Mouse (Mus musculus): ENCODE results near the gene Gpr61. TPM values are rescaled to one million over a fixed set of nuclear protein-coding genes. Genes with fewer than 3 reads are reported as not detected.
A peak's percentile ranks its signal among the peaks of the same experiment; 100 is the strongest.

Gpr61 gene
- polyA plus RNA-seq, 1 experiment from 2014 or later: 0.10 TPM

DNA sequence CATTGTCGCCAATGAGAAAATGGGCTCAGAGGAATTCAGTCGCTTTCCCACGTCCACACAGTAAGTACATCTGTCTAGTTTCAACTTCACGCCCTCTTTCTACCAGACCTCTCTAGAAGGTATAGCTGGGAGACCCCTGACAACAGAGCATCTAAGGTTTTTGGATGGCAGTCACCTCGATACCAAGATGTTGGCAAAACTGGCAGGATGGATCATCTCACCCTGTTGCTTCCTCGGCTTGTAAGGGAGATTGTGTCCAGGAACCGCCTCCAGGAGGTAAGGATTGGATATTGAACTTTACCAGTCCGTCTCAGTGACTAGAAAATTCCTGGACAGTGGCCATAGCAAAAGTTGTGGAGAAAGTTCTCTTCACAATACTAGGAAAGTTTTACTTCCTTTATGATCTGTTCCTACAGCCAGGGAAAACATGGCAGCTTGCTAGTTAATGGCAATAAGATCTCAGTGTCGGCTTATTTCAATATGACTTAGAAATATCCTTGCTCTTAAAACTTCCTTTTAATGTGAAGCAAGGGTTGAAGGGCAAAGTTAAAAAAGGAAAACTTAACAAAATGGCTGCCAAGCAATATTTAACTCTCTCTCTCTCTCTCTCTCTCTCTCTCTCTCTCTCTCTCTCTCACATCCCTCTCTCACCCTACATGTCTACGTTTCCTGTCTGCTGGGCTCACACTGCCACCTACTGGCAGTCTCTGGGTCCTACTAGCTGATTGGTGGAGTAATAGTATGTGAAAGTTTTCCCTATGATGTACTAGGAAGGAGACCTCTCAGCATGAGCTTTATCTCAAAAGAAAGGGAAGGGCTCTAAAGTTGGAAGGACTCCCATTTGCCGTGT lies 7.1 kb downstream of the Gpr61 start:
- Histone ChIP-seq H3K9ac (replicated peaks) (no peak overlapping the region), H3K4me2 (no peak overlapping the region), H3K9me3 (no peaks in the 10 kb centered on the region), H3K27ac (no peak overlapping the region), H3K36me3 (no peaks in the 10 kb centered on the region), H3K27me3 (no peaks in the 10 kb centered on the region), H3K4me1 (replicated peaks) (peaks cover 14% of the 10 kb centered on the region), H3K4me3 (replicated peaks) (no peak overlapping the region)
- 70% methylated on average over 11 of the region's 11 CpGs for WGBS
- ATAC-seq (ENCODE audit: insufficient number of reproducible peaks, insufficient read depth, low FRiP score, low TSS enrichment, low read depth): peak; percentile 53; the same call in 1 of the 2 replicates

DNA sequence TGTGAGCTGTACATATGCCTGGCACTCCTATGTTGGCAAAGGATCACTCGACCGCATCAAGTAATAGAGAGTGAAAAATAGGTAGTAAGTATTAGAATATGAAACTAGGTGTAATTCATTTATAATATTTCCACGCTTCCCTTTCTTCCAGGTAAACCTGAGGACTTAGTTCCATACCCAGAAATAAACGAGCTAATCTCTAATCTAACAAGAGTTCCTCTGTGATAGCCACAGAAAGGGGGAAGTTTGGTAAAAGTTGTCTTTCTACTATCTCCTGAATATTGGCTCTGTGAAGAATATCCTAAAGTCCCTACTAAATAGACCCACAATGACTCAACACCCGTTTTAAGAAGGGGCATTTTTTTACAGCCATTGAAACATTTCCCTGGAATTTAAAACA lies 8.0 kb downstream of the Gpr61 start:
- Histone ChIP-seq H3K27ac (0 out of 2 replicates have a peak overlapping the region, but pooled peaks have one; percentile 93), H3K9me3 (no peaks in the 10 kb centered on the region), H3K27me3 (no peaks in the 10 kb centered on the region), H3K36me3 (no peaks in the 10 kb centered on the region), H3K9ac (replicated peaks) (peak overlapping the region; percentile 89), H3K4me1 (replicated peaks) (peaks cover 14% of the 10 kb centered on the region), H3K4me2 (peak overlapping the region; percentile 67), H3K4me3 (replicated peaks) (peak overlapping the region; percentile 80)
- WGBS: 56% methylated on average over 5 of the region's 5 CpGs
- ATAC-seq (ENCODE audit: insufficient number of reproducible peaks, insufficient read depth, low FRiP score, low TSS enrichment, low read depth): no peak

- peak; percentile 89 for ATAC-seq (ENCODE audit: insufficient number of reproducible peaks, insufficient read depth, low FRiP score, low TSS enrichment, low read depth)
- peak within 1 kb of the TSS; percentile 80 for H3K4me3 ChIP-seq (replicated peaks)
- no peaks in the 10 kb centered on the region for H3K9me3 ChIP-seq
- H3K4me1 ChIP-seq (replicated peaks): peaks cover 14% of the 10 kb centered on the region
- H3K36me3 ChIP-seq: 0 out of 2 replicates have a peak, but pooled peaks cover 2% of the 10 kb centered on the region
- no peaks in the 10 kb centered on the region for H3K27me3 ChIP-seq
- peak within 1 kb of the TSS; percentile 89 for H3K9ac ChIP-seq (replicated peaks)
- under 1% methylated on average over 63 of the region's 63 CpGs for WGBS
- H3K4me2 ChIP-seq: peak within 1 kb of the TSS; percentile 67
- H3K27ac ChIP-seq: peak within 1 kb of the TSS; percentile 93
Measured at GRCm38 (mm10) chr3:108145534-108146445, 8.9 kb downstream of the Gpr61 start, which contains the start of gene Gnai3. Gene Gnai3, minus strand, starts transcription at chr3:108146146.

DNA sequence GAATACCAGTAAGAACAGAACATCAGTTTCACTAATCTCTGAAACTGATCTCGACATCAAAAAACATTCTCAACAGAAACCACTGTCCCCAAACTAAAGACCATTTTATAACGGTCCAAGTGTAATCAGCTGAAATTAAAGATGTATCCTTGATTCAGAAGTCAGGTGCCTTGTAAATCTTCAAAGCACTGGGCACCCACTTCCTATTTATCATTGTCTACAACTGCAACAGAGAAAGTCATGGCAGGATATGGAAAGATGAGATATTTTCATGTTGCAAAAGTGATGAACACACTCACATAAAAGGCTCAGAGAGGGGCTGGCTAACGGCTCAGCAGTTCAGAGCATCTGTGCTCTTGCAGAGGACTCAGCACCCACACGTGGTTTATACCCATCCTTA lies 13.9 kb downstream of the Gpr61 start:
- Histone ChIP-seq H3K36me3 (peaks cover 26% of the 10 kb centered on the region), H3K9ac (replicated peaks) (no peak overlapping the region), H3K27me3 (no peaks in the 10 kb centered on the region), H3K4me2 (no peak overlapping the region), H3K4me3 (replicated peaks) (no peak overlapping the region), H3K9me3 (no peaks in the 10 kb centered on the region), H3K27ac (no peak overlapping the region), H3K4me1 (replicated peaks) (peaks cover 9% of the 10 kb centered on the region)
- 86% methylated on average over 4 of the region's 4 CpGs for WGBS
- ATAC-seq (ENCODE audit: insufficient number of reproducible peaks, insufficient read depth, low FRiP score, low TSS enrichment, low read depth): no peak

DNA sequence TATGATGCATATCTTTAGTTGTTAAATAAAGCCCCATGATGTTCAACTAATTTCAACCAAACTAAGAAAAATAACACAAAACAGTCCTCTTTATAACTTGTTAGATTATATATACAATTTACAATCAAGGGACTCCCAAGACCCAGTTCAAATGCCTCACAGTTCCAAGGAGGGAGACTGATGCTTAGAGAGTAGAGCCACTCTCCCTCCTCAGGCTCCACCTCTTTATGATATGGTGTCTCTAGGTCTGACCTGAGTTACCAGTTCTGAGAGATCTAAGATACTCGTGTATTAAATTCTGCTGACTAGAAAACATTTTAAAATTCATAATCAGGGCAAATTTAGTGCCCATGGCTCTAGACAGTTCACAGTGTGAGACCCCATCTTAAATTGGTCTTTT lies 15.6 kb downstream of the Gpr61 start:
- no peak overlapping the region for H3K9ac ChIP-seq (replicated peaks)
- H3K9me3 ChIP-seq: no peaks in the 10 kb centered on the region
- no peak overlapping the region for H3K4me2 ChIP-seq
- H3K36me3 ChIP-seq: peaks cover 26% of the 10 kb centered on the region
- no peak overlapping the region for H3K4me3 ChIP-seq (replicated peaks)
- no peak for ATAC-seq (ENCODE audit: insufficient number of reproducible peaks, insufficient read depth, low FRiP score, low TSS enrichment, low read depth)
- H3K4me1 ChIP-seq (replicated peaks): no peaks in the 10 kb centered on the region; the same call in 1 of the 2 replicates
- H3K27ac ChIP-seq: no peak overlapping the region
- H3K27me3 ChIP-seq: no peaks in the 10 kb centered on the region
- WGBS: 82% methylated on average over 1 of the region's 1 CpGs

DNA sequence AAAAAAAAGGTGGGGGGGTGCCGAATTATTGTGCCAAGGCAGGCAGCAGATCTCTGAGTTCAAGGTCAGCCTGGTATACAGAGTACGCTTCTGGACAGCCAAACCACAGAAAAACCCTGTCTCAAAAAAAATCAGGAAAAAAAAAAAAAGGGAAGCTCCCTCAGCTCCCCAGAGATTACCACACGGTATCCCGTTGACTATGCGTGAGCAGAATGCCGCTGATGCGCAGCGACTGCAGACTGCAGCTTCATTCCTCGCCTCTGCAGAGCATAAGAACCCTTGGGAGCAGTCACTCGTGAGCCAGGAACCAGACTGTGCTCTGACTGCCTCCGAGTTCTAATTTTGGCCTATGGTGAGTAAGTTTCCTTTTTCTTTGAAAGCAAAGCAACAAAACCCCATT lies 20.0 kb downstream of the Gpr61 start:
- no peak overlapping the region for H3K9ac ChIP-seq (replicated peaks)
- H3K36me3 ChIP-seq: peaks cover 13% of the 10 kb centered on the region
- no peak for ATAC-seq (ENCODE audit: insufficient number of reproducible peaks, insufficient read depth, low FRiP score, low TSS enrichment, low read depth)
- H3K4me1 ChIP-seq (replicated peaks): 0 out of 2 replicates have a peak, but pooled peaks cover 1% of the 10 kb centered on the region
- H3K4me3 ChIP-seq (replicated peaks): no peak overlapping the region
- H3K9me3 ChIP-seq: no peaks in the 10 kb centered on the region
- H3K4me2 ChIP-seq: no peak overlapping the region
- WGBS: 87% methylated on average over 11 of the region's 11 CpGs
- H3K27me3 ChIP-seq: no peaks in the 10 kb centered on the region
- H3K27ac ChIP-seq: no peak overlapping the region

DNA sequence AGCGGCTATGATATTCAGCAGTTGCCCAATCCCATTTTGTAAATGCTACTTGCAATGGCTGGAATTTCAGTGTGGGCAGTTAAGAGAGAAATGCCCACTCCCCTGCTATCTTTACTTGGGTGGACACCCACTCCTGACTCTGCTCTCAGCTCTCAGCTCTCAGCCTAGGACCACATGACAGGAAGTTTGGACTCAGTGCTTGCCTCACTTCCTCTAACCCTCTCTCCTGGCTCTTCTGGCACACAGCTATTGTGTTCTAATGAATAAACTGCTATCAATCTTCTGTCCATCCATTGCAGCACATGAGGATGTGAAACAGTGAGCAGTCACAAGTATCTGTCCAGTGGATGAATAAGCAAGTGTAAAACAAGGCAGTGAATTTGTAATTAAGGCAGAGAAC lies 22.2 kb downstream of the Gpr61 start:
- peaks cover 18% of the 10 kb centered on the region for H3K4me1 ChIP-seq (replicated peaks)
- H3K9me3 ChIP-seq: no peaks in the 10 kb centered on the region
- H3K4me2 ChIP-seq: no peak overlapping the region
- 88% methylated on average over 1 of the region's 1 CpGs for WGBS
- no peak overlapping the region for H3K9ac ChIP-seq (replicated peaks)
- no peak overlapping the region for H3K4me3 ChIP-seq (replicated peaks)
- H3K27ac ChIP-seq: no peak overlapping the region
- H3K36me3 ChIP-seq: peaks cover 7% of the 10 kb centered on the region
- no peak for ATAC-seq (ENCODE audit: insufficient number of reproducible peaks, insufficient read depth, low FRiP score, low TSS enrichment, low read depth)
- no peaks in the 10 kb centered on the region for H3K27me3 ChIP-seq

DNA sequence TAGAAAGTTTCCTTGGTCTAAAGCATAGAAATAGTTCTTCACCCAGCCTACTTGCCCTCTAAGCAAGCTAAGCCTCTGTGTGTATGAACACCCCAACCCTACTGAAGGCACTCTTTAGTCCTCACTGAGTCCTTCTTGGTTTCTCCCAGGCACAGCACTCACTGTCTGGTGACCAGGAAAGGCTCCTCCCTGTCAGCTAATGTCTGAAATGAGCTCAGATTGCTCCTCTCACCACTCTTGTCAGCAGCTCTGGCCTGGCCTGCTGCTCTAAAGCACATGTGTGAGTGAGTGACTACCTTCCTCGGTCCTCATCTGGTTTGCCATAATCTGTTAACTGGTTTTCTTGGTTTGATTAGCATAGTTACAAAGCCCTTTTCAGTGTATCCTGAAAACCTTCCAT lies 22.9 kb downstream of the Gpr61 start:
- ATAC-seq (ENCODE audit: insufficient number of reproducible peaks, insufficient read depth, low FRiP score, low TSS enrichment, low read depth): no peak
- H3K36me3 ChIP-seq: peaks cover 2% of the 10 kb centered on the region
- WGBS: 81% methylated on average over 1 of the region's 1 CpGs
- no peak overlapping the region for H3K4me2 ChIP-seq
- no peak overlapping the region for H3K4me3 ChIP-seq (replicated peaks)
- no peak overlapping the region for H3K9ac ChIP-seq (replicated peaks)
- peaks cover 18% of the 10 kb centered on the region for H3K4me1 ChIP-seq (replicated peaks)
- H3K27ac ChIP-seq: no peak overlapping the region
- H3K27me3 ChIP-seq: no peaks in the 10 kb centered on the region
- H3K9me3 ChIP-seq: no peaks in the 10 kb centered on the region

- Histone ChIP-seq H3K4me2 (no peak overlapping the region), H3K4me3 (replicated peaks) (no peak overlapping the region), H3K4me1 (replicated peaks) (peaks cover 18% of the 10 kb centered on the region), H3K27ac (no peak overlapping the region), H3K36me3 (no peaks in the 10 kb centered on the region), H3K9me3 (no peaks in the 10 kb centered on the region), H3K9ac (replicated peaks) (no peak overlapping the region), H3K27me3 (no peaks in the 10 kb centered on the region)
- WGBS: 93% methylated on average over 5 of the region's 5 CpGs
- no peak for ATAC-seq (ENCODE audit: insufficient number of reproducible peaks, insufficient read depth, low FRiP score, low TSS enrichment, low read depth)
Measured at GRCm38 (mm10) chr3:108131216-108131615, 23.5 kb downstream of the Gpr61 start.

DNA sequence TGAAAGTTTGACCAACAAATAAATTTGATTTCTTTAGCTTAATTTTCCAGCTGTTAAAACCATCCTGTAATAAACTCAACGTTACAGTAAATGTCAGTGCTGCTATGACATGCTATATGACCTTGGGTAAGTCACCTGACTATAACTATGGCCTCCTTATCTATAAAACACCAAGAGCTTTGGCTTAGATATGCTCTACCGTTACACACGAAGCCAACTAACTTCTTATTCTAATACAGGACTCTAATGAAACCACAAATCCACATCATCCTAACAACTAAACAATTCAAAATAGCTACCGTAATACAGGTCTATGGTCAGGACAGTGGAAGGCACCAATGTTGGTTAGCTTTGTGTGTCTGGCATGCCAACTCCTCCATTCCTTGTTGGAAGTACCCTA lies 24.9 kb downstream of the Gpr61 start:
- ATAC-seq (ENCODE audit: insufficient number of reproducible peaks, insufficient read depth, low FRiP score, low TSS enrichment, low read depth): no peak
- peaks cover under 1% of the 10 kb centered on the region; the same call in 1 of the 2 replicates for H3K36me3 ChIP-seq
- WGBS: 89% methylated on average over 4 of the region's 4 CpGs

GRCm38 (mm10) chr3:108129367-108129766 lies 25.3 kb downstream of the Gpr61 start:
- Histone ChIP-seq H3K36me3 (peaks cover 3% of the 10 kb centered on the region; the same call in 1 of the 2 replicates), H3K4me3 (replicated peaks) (no peak overlapping the region), H3K4me2 (no peak overlapping the region), H3K4me1 (replicated peaks) (peaks cover 18% of the 10 kb centered on the region), H3K27me3 (no peaks in the 10 kb centered on the region), H3K27ac (no peak overlapping the region), H3K9ac (replicated peaks) (no peak overlapping the region), H3K9me3 (no peaks in the 10 kb centered on the region)
- no peak for ATAC-seq (ENCODE audit: insufficient number of reproducible peaks, insufficient read depth, low FRiP score, low TSS enrichment, low read depth)
- WGBS: 89% methylated on average over 4 of the region's 4 CpGs

More for the DNA sequence above, 24.9 kb downstream of the Gpr61 start:
- Histone ChIP-seq H3K27me3 (no peaks in the 10 kb centered on the region), H3K4me1 (replicated peaks) (peaks cover 18% of the 10 kb centered on the region), H3K4me2 (no peak overlapping the region), H3K9me3 (no peaks in the 10 kb centered on the region), H3K9ac (replicated peaks) (no peak overlapping the region), H3K4me3 (replicated peaks) (no peak overlapping the region), H3K27ac (no peak overlapping the region)

Data from limb, embryonic 12.5 days (tissue).